ENCODE assay signal across 8 mouse cellular contexts in genomic region chr2:118113808-118114524, GRCm38 (mm10). TPM values are rescaled to one million over a fixed set of nuclear protein-coding genes. Genes with fewer than 3 reads are reported as not detected.
A peak's percentile ranks its signal among the peaks of the same experiment; 100 is the strongest.
DNase-seq lines count a peak whose midpoint lies in the region; ATAC-seq and TF ChIP-seq lines count a peak whose summit lies in the region.

No protein-coding gene starts in this region.

- no peak for ATAC-seq in hindbrain, embryonic 13.5 days (ENCODE audit: low FRiP score)
- ATAC-seq in liver, embryonic 11.5 days (replicated peaks; ENCODE audit: low FRiP score), result no peak
- no peak for ATAC-seq in inflammation-experienced regulatory T-cells, adult 6 months

- H3K4me3 ChIP-seq in layer of hippocampus, adult 2 months, result no peak overlapping the region
- peak overlapping the region; percentile 4; the same call in 1 of the 2 replicates for H3K4me3 ChIP-seq in hindbrain, embryonic 13.5 days
- H3K4me3 ChIP-seq in liver, embryonic 11.5 days (ENCODE audit: low read depth, low read length), result 0 out of 2 replicates have a peak overlapping the region, but pooled peaks have one; percentile 48

- no peak overlapping the region for H3K9ac ChIP-seq in hindbrain, embryonic 13.5 days
- no peak overlapping the region for H3K9ac ChIP-seq in liver, embryonic 11.5 days (ENCODE audit: low read depth, low read length)

- peak; percentile 49 for TF ChIP-seq CTCF in layer of hippocampus, adult 2 months (conservative IDR thresholded peaks at IDR 0.05)

- H3K4me2 ChIP-seq in hindbrain, embryonic 13.5 days, result peak overlapping the region; percentile 85
- peak overlapping the region; percentile 3; the same call in 1 of the 2 replicates for H3K4me2 ChIP-seq in liver, embryonic 11.5 days

- H3K27ac ChIP-seq in layer of hippocampus, adult 2 months, result no peak overlapping the region
- no peak overlapping the region for H3K27ac ChIP-seq in hindbrain, embryonic 13.5 days
- H3K27ac ChIP-seq in liver, embryonic 11.5 days (ENCODE audit: low read depth, low read length), result no peak overlapping the region

- peaks cover 36% of the 10 kb centered on the region for H3K4me1 ChIP-seq in hindbrain, embryonic 13.5 days (replicated peaks)
- peaks cover 3% of the 10 kb centered on the region; the same call in 1 of the 2 replicates for H3K4me1 ChIP-seq in liver, embryonic 11.5 days (replicated peaks; ENCODE audit: control insufficient read depth, insufficient read depth, low read length)

- peaks cover 2% of the 10 kb centered on the region; the same call in 1 of the 2 replicates for H3K36me3 ChIP-seq in hindbrain, embryonic 13.5 days
- no peaks in the 10 kb centered on the region for H3K36me3 ChIP-seq in liver, embryonic 11.5 days (ENCODE audit: control insufficient read depth, insufficient read depth, low read length)

- H3K27me3 ChIP-seq in hindbrain, embryonic 13.5 days, result peaks cover 29% of the 10 kb centered on the region
- peaks cover 7% of the 10 kb centered on the region for H3K27me3 ChIP-seq in liver, embryonic 11.5 days (replicated peaks; ENCODE audit: control insufficient read depth, insufficient read depth, low read length)

- WGBS in hindbrain, embryonic 13.5 days, result 43% methylated on average over 8 of the region's 8 CpGs
- WGBS in liver, embryonic 11.5 days, result 50% methylated on average over 8 of the region's 8 CpGs

- no peaks in the 10 kb centered on the region for H3K9me3 ChIP-seq in hindbrain, embryonic 13.5 days
- no peaks in the 10 kb centered on the region for H3K9me3 ChIP-seq in liver, embryonic 11.5 days (ENCODE audit: control insufficient read depth, low read length)

- peak in 1 of 2 experiments; percentile 14 for DNase-seq in layer of hippocampus, adult 2 months (ENCODE audit: low spot score in 2 of 2)
- no peak for DNase-seq in layer of hippocampus, adult 9-10 months (ENCODE audit: low spot score)
- DNase-seq in embryo, embryonic 9.5 days (ENCODE audit: extremely low spot score), result peak; percentile 45
- DNase-seq in liver, embryonic 11.5 days (ENCODE audit: low spot score), result peak; percentile 31
- DNase-seq in testis, postnatal 10 days (ENCODE audit: low spot score), result peak; percentile 77
- DNase-seq in urinary bladder, postnatal 25 days (ENCODE audit: low spot score), result no peak

RNA-seq across cellular contexts. Expression of gene Thbs1, which starts 2.3 kb away (rescaled TPM):
- 1 to 10 TPM; 2.0 to 2.8 TPM for total RNA-seq in layer of hippocampus, adult 2 months (2021)
- 8.1 and 11.3 TPM in 2 replicates for polyA plus RNA-seq in hindbrain, embryonic 13.5 days (2015; fragmentation: Nextera tagmentation; extraction: Ambion mirVana)
- polyA plus RNA-seq in liver, embryonic 11.5 days (2014; fragmentation: Nextera tagmentation; extraction: Ambion mirVana), result 85.5 and 95.4 TPM in 2 replicates
- under 1 TPM in 2 of 3 experiments, not detected in 1; 0.16 to 0.28 TPM for polyA plus RNA-seq in inflammation-experienced regulatory T-cells, adult 6 months (2017; shearing (Covaris generic))

Comparison
In these comparisons a context has a peak if more than half of its experiments do, and no peak if none do; other contexts are left out.
1. DNase-seq: peak in embryo, embryonic 9.5 days (single experiment), liver, embryonic 11.5 days (single experiment) and testis, postnatal 10 days (single experiment); none in layer of hippocampus, adult 9-10 months (single experiment) and urinary bladder, postnatal 25 days (single experiment).